Mouse (Mus musculus): ENCODE results near the gene Junb.

- no peak for TF ChIP-seq POLR2A (IDR thresholded peaks at IDR 0.05; ENCODE audit: extremely low read depth, insufficient read depth, low read length)
- peak; percentile 66 for TF ChIP-seq CTCF (IDR thresholded peaks at IDR 0.05; ENCODE audit: low read depth, low read length)
These were observed 29.2 kb upstream of the Junb start for GRCm38 (mm10) chr8:85007686-85008085.

All from liver, adult 2 months (tissue).